Mouse (Mus musculus) urinary bladder, postnatal 36 days (tissue): ENCODE data around the gene Camkmt.

Experiments
- DNase-seq, 2 experiments: peaks; one replicate each; pipeline ENCODE4 v3.0.0; 2022; ENCODE audit warnings: low spot score in 2 of 2, mixed read lengths in 1 of 2

Camkmt gene

GRCm38 (mm10) chr17:85372076-85372475 lies 281.7 kb downstream of the Camkmt start:
- DNase-seq = no peak

GRCm38 (mm10) chr17:85372523-85372922 lies 282.2 kb downstream of the Camkmt start:
- no peak for DNase-seq

- DNase-seq = no peak
These were observed 283.9 kb downstream of the Camkmt start for GRCm38 (mm10) chr17:85374100-85374833.

GRCm38 (mm10) chr17:85374834-85375176 lies 284.5 kb downstream of the Camkmt start:
- no peak for DNase-seq

- DNase-seq = no peak
These were observed 285.2 kb downstream of the Camkmt start for GRCm38 (mm10) chr17:85375523-85375922.

GRCm38 (mm10) chr17:85377496-85377895 lies 287.1 kb downstream of the Camkmt start:
- DNase-seq = no peak

GRCm38 (mm10) chr17:85379101-85379500 lies 288.7 kb downstream of the Camkmt start:
- DNase-seq = no peak

GRCm38 (mm10) chr17:85381578-85382223 lies 291.3 kb downstream of the Camkmt start:
- DNase-seq = no peak

GRCm38 (mm10) chr17:85382344-85382743 lies 292.0 kb downstream of the Camkmt start:
- no peak for DNase-seq

- no peak for DNase-seq
These were observed 292.6 kb downstream of the Camkmt start for GRCm38 (mm10) chr17:85382906-85383305.

GRCm38 (mm10) chr17:85393091-85393890 lies 302.9 kb downstream of the Camkmt start:
- no peak for DNase-seq

- DNase-seq = no peak
These were observed 303.6 kb downstream of the Camkmt start for GRCm38 (mm10) chr17:85393891-85394321.

GRCm38 (mm10) chr17:85395502-85395901 lies 305.1 kb downstream of the Camkmt start:
- no peak for DNase-seq

- no peak for DNase-seq
These were observed 310.4 kb downstream of the Camkmt start for GRCm38 (mm10) chr17:85400751-85401150.

- no peak for DNase-seq
These were observed 314.8 kb downstream of the Camkmt start for GRCm38 (mm10) chr17:85405161-85405560.

- DNase-seq = no peak
These were observed 315.8 kb downstream of the Camkmt start for GRCm38 (mm10) chr17:85406195-85406594.

- DNase-seq = no peak
These were observed 338.5 kb downstream of the Camkmt start for GRCm38 (mm10) chr17:85428831-85429230.

- DNase-seq = no peak
These were observed 342.6 kb downstream of the Camkmt start for GRCm38 (mm10) chr17:85432923-85433322.

GRCm38 (mm10) chr17:85443036-85443435 lies 352.7 kb downstream of the Camkmt start:
- DNase-seq = no peak

GRCm38 (mm10) chr17:85454419-85454983 lies 364.1 kb downstream of the Camkmt start:
- DNase-seq = no peak

- no peak for DNase-seq
These were observed 364.7 kb downstream of the Camkmt start for GRCm38 (mm10) chr17:85455063-85455462.

GRCm38 (mm10) chr17:85458075-85458474 lies 367.7 kb downstream of the Camkmt start:
- no peak for DNase-seq
